Mouse (Mus musculus) kidney, adult 2 months (tissue): ENCODE results near the gene Sh3bgr.

ENCODE experiments used
- CTCF ChIP-seq: fragments of 200-500 bp; conservative IDR thresholded peaks from 2 replicates; pipeline ENCODE4 v1.5.1; 2011; ENCODE audit warnings: low read depth, mild to moderate bottlenecking, control low read depth, low read length, moderate library complexity, mixed read lengths; ENCODE audit not compliant: insufficient read depth, insufficient read length
- POLR2A ChIP-seq: fragments of 200-500 bp; IDR thresholded peaks from one replicate; pipeline ENCODE4 v1.6.1; 2011; ENCODE audit warnings: low read depth, low read length, control low read depth

DNA sequence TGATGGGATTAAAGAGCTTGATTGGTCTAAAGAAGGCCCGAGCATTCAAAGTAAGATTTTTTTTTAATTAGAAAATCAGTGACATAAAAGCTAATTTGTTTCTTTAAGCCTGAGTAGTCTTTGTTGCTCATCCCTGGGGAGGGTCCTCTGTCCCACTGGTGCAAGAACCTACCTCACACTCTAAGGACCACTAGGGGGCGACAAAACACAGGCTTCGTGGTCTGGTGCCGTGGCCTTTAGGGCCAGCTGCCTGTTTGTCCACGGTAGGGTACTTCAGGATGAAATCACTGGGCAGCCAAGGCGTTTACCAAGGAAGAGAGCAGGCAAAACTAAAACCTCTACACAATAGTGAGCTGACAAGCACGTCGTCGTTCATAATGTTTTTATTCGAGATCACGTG is 30.2 kb downstream of the Sh3bgr start:
- TF ChIP-seq CTCF (peak; percentile 95), POLR2A (no peak)
